In genomic region chr17:31089848-31090247, GRCm38 (mm10) we compare ENCODE assay signal across 16 mouse cellular contexts. TPM values are rescaled to one million over a fixed set of nuclear protein-coding genes. Genes with fewer than 3 reads are reported as not detected.
DNase-seq lines count a peak whose midpoint lies in the region; ATAC-seq and TF ChIP-seq lines count a peak whose summit lies in the region.
"Had no signal": no experiment of that assay in that cellular context is flagged by ENCODE, and none has a peak within 500 bp of the region (broad histone marks: within the 10 kb centered on the region; RNA-seq: fewer than 3 reads in every experiment).

No protein-coding gene starts in this region.

- no peak overlapping the region for H3K4me2 ChIP-seq in heart, embryonic 15.5 days
- no peak overlapping the region for H3K4me2 ChIP-seq in hindbrain, embryonic 16.5 days (ENCODE audit: low read length)

- no peak for ATAC-seq in heart, embryonic 15.5 days (replicated peaks; ENCODE audit: insufficient number of reproducible peaks, insufficient read depth, low FRiP score, low read depth)
- no peak for ATAC-seq in hindbrain, embryonic 16.5 days
- peak; percentile 71 for ATAC-seq in megakaryocyte, adult 5-6 weeks (ENCODE audit: poor library complexity, severe bottlenecking)
- ATAC-seq in megakaryocyte progenitor cell, adult 5-6 weeks (replicated peaks; ENCODE audit: poor library complexity): no peak

- no peaks in the 10 kb centered on the region for H3K27me3 ChIP-seq in heart, embryonic 15.5 days
- H3K27me3 ChIP-seq in hindbrain, embryonic 16.5 days (replicated peaks; ENCODE audit: control insufficient read depth, insufficient read depth, low read length): no peaks in the 10 kb centered on the region

- peak overlapping the region; percentile 28 for H3K27ac ChIP-seq in heart, embryonic 15.5 days
- 0 out of 2 replicates have a peak overlapping the region, but pooled peaks have one; percentile 10 for H3K27ac ChIP-seq in bone marrow macrophage, adult 2 months (ENCODE audit: insufficient read depth, low read depth, low read length)
- peak overlapping the region; percentile 48 for H3K27ac ChIP-seq in hindbrain, embryonic 16.5 days (ENCODE audit: low read depth, low read length)

- H3K4me3 ChIP-seq in heart, embryonic 15.5 days: no peak overlapping the region
- H3K4me3 ChIP-seq in bone marrow macrophage, adult 2 months (ENCODE audit: insufficient read depth, low read length): no peak overlapping the region
- no peak overlapping the region for H3K4me3 ChIP-seq in hindbrain, embryonic 16.5 days (ENCODE audit: low read length)

- no peaks in the 10 kb centered on the region for H3K9me3 ChIP-seq in heart, embryonic 15.5 days (replicated peaks)
- no peaks in the 10 kb centered on the region; the same call in 1 of the 2 replicates for H3K9me3 ChIP-seq in hindbrain, embryonic 16.5 days (ENCODE audit: control insufficient read depth, low read length)

- H3K9ac ChIP-seq in heart, embryonic 15.5 days: no peak overlapping the region
- H3K9ac ChIP-seq in hindbrain, embryonic 16.5 days (ENCODE audit: low read depth, low read length): no peak overlapping the region

- H3K36me3 ChIP-seq in heart, embryonic 15.5 days: no peaks in the 10 kb centered on the region; the same call in 1 of the 2 replicates
- peaks cover 6% of the 10 kb centered on the region; the same call in 1 of the 2 replicates for H3K36me3 ChIP-seq in hindbrain, embryonic 16.5 days (ENCODE audit: control insufficient read depth, insufficient read depth, low read length)

- TF ChIP-seq CTCF in bone marrow macrophage, adult 2 months (IDR thresholded peaks at IDR 0.05; ENCODE audit: low read depth, low read length): no peak

- no peak for DNase-seq in heart, postnatal 4 days
- DNase-seq in cerebellum, postnatal 10 days: no peak
- DNase-seq in layer of hippocampus, adult 11-12 months (ENCODE audit: low spot score): no peak
- DNase-seq: adrenal gland, postnatal 14 days; cerebellum, adult 11-12 months; kidney, adult 2 months; right cerebral cortex, postnatal 14 days; thymus, postnatal 14 days had no signal

- WGBS in heart, embryonic 15.5 days: 56% methylated on average over 8 of the region's 8 CpGs
- WGBS in hindbrain, embryonic 16.5 days: 77% methylated on average over 8 of the region's 8 CpGs

- peaks cover 42% of the 10 kb centered on the region for H3K4me1 ChIP-seq in heart, embryonic 15.5 days (replicated peaks)
- H3K4me1 ChIP-seq in bone marrow macrophage, adult 2 months (ENCODE audit: control insufficient read depth, insufficient read depth, low read length): peaks cover 43% of the 10 kb centered on the region
- H3K4me1 ChIP-seq in hindbrain, embryonic 16.5 days (ENCODE audit: control insufficient read depth, insufficient read depth, low read depth, low read length): peaks cover 35% of the 10 kb centered on the region

- no peak for TF ChIP-seq POLR2A in bone marrow macrophage, adult 2 months (IDR thresholded peaks at IDR 0.05; ENCODE audit: borderline replicate concordance, low read depth, low read length)

RNA-seq across cellular contexts. Expression of gene Abcg1, which starts 32.4 kb away (rescaled TPM):
- 10.4 and 12.1 TPM in 2 replicates for polyA plus RNA-seq in heart, embryonic 15.5 days (2015; fragmentation: Nextera tagmentation; extraction: Ambion mirVana)
- 1 to 10 TPM; 5.3 to 7.8 TPM for total RNA-seq in heart, postnatal 4 days (2021)
- polyA plus RNA-seq in bone marrow macrophage, adult 2 months (2012; ENCODE audit: insufficient read depth, insufficient read length, missing spikeins): 56.3 and 61.5 TPM in 2 replicates
- 20.2 and 20.9 TPM in 2 replicates for polyA plus RNA-seq in hindbrain, embryonic 16.5 days (2015; fragmentation: Nextera tagmentation; extraction: Ambion mirVana)
- total RNA-seq in megakaryocyte, adult 5-6 weeks (2015): 13.2 and 20.1 TPM in 2 replicates
- 19.2 and 23.7 TPM in 2 replicates for total RNA-seq in megakaryocyte, adult 5-6 weeks (2017)
- total RNA-seq in megakaryocyte progenitor cell, adult 5-6 weeks (2015): 6.2 and 8.3 TPM in 2 replicates
- 10.6 and 11.3 TPM in 2 replicates for total RNA-seq in megakaryocyte progenitor cell, adult 5-6 weeks (2017)

RNA-seq across cellular contexts. Expression of gene Tff3, which starts 39.6 kb away (rescaled TPM):
- polyA plus RNA-seq in heart, embryonic 15.5 days (2015; fragmentation: Nextera tagmentation; extraction: Ambion mirVana): 0.43 TPM in 1 of 2 replicates, not detected in the other
- not detected for total RNA-seq in heart, postnatal 4 days (2021)
- polyA plus RNA-seq in bone marrow macrophage, adult 2 months (2012; ENCODE audit: insufficient read depth, insufficient read length, missing spikeins): not detected in 2 replicates
- polyA plus RNA-seq in hindbrain, embryonic 16.5 days (2015; fragmentation: Nextera tagmentation; extraction: Ambion mirVana): 0.94 and 1.1 TPM in 2 replicates
- total RNA-seq in megakaryocyte, adult 5-6 weeks (2015): not detected in 2 replicates
- total RNA-seq in megakaryocyte, adult 5-6 weeks (2017): not detected in 2 replicates
- total RNA-seq in megakaryocyte progenitor cell, adult 5-6 weeks (2015): not detected in 2 replicates
- not detected in 2 replicates for total RNA-seq in megakaryocyte progenitor cell, adult 5-6 weeks (2017)
- total RNA-seq: heart, adult 8-10 months; layer of hippocampus, postnatal 25 days had no signal
- polyA plus RNA-seq: kidney, adult 2 months; neural tube, embryonic 14.5 days had no signal

RNA-seq across cellular contexts. Expression of gene Tff2, which starts 54.2 kb away (rescaled TPM):
- polyA plus RNA-seq in heart, embryonic 15.5 days (2015; fragmentation: Nextera tagmentation; extraction: Ambion mirVana): not detected in 2 replicates
- not detected for total RNA-seq in heart, postnatal 4 days (2021)
- polyA plus RNA-seq in bone marrow macrophage, adult 2 months (2012; ENCODE audit: insufficient read depth, insufficient read length, missing spikeins): not detected in 2 replicates
- not detected in 2 replicates for polyA plus RNA-seq in hindbrain, embryonic 16.5 days (2015; fragmentation: Nextera tagmentation; extraction: Ambion mirVana)
- not detected in 2 replicates for total RNA-seq in megakaryocyte, adult 5-6 weeks (2015)
- total RNA-seq in megakaryocyte, adult 5-6 weeks (2017): not detected in 2 replicates
- not detected in 2 replicates for total RNA-seq in megakaryocyte progenitor cell, adult 5-6 weeks (2015)
- not detected in 2 replicates for total RNA-seq in megakaryocyte progenitor cell, adult 5-6 weeks (2017)
- total RNA-seq: adrenal gland, postnatal 14 days; heart, adult 8-10 months; layer of hippocampus, postnatal 25 days had no signal
- polyA plus RNA-seq: neural tube, embryonic 14.5 days had no signal
